Mouse (Mus musculus) cerebellum, adult 9-11 months (tissue): Measurements from ENCODE around the gene Gramd1b.

Experiments used
- DNase-seq: peaks from one replicate; pipeline ENCODE4 v3.0.0; 2022

The Gramd1b gene

GRCm38 (mm10) chr9:40391852-40392695 is 139.1 kb downstream of the Gramd1b start:
- peak; percentile 86 for DNase-seq

GRCm38 (mm10) chr9:40391359-40391758 is 139.8 kb downstream of the Gramd1b start:
- no peak for DNase-seq

GRCm38 (mm10) chr9:40390904-40391303 is 140.3 kb downstream of the Gramd1b start:
- DNase-seq, result peak; percentile 88

GRCm38 (mm10) chr9:40390396-40390760 is 140.8 kb downstream of the Gramd1b start:
- DNase-seq, result no peak

GRCm38 (mm10) chr9:40389669-40390395 is 141.4 kb downstream of the Gramd1b start:
- DNase-seq, result no peak

- DNase-seq, result no peak
Measured at GRCm38 (mm10) chr9:40389175-40389574, 142.0 kb downstream of the Gramd1b start.

- peak; percentile 67 for DNase-seq
Measured at GRCm38 (mm10) chr9:40384781-40385180, 146.4 kb downstream of the Gramd1b start.

- peak; percentile 84 for DNase-seq
Measured at GRCm38 (mm10) chr9:40382508-40382907, 148.7 kb downstream of the Gramd1b start.

GRCm38 (mm10) chr9:40381416-40382411 is 149.5 kb downstream of the Gramd1b start:
- DNase-seq, result peak; percentile 98

GRCm38 (mm10) chr9:40376711-40377410 is 154.3 kb downstream of the Gramd1b start:
- peak; percentile 73 for DNase-seq

- DNase-seq, result peak; percentile 91
Measured at GRCm38 (mm10) chr9:40376139-40376541, 155.0 kb downstream of the Gramd1b start.

GRCm38 (mm10) chr9:40375518-40375917 is 155.7 kb downstream of the Gramd1b start:
- DNase-seq, result peak; percentile 54

- DNase-seq, result no peak
Measured at GRCm38 (mm10) chr9:40374992-40375391, 156.2 kb downstream of the Gramd1b start.

- peak; percentile 68 for DNase-seq
Measured at GRCm38 (mm10) chr9:40374533-40374971, 156.6 kb downstream of the Gramd1b start.

- no peak for DNase-seq
Measured at GRCm38 (mm10) chr9:40374052-40374451, 157.1 kb downstream of the Gramd1b start.

GRCm38 (mm10) chr9:40370151-40370550 is 161.0 kb downstream of the Gramd1b start:
- DNase-seq, result no peak

- DNase-seq, result no peak
Measured at GRCm38 (mm10) chr9:40366795-40367194, 164.4 kb downstream of the Gramd1b start.

- DNase-seq, result no peak
Measured at GRCm38 (mm10) chr9:40364312-40364711, 166.9 kb downstream of the Gramd1b start.

GRCm38 (mm10) chr9:40361970-40362369 is 169.2 kb downstream of the Gramd1b start:
- DNase-seq, result no peak

- DNase-seq, result peak; percentile 73
Measured at GRCm38 (mm10) chr9:40358408-40358896, 172.7 kb downstream of the Gramd1b start.

GRCm38 (mm10) chr9:40356768-40357446 is 174.3 kb downstream of the Gramd1b start:
- DNase-seq, result no peak
